Mouse (Mus musculus) MEL (cell line): ENCODE results near the gene Lamb3. TPM values are rescaled to one million over a fixed set of nuclear protein-coding genes. Genes with fewer than 3 reads are reported as not detected.

Experiments
- DNase-seq: peaks from one replicate; pipeline ENCODE4 v3.0.0; 2011; ENCODE audit warnings: low read depth, low spot score
- H3K27ac ChIP-seq: 2 replicates; pipeline ENCODE4 v1.5.1; 2012; ENCODE audit warnings: low read depth, mild to moderate bottlenecking, control low read depth, low read length, moderate library complexity; ENCODE audit not compliant: control insufficient read depth
- H3K27me3 ChIP-seq, 2 experiments: fragments of 150-350 bp in 1 of 2; sonication (generic) in 1 of 2; 2 replicates each; pipeline ENCODE4 v1.6.1; 2012; ENCODE audit warnings: low read length in 2 of 2, mild to moderate bottlenecking in 2 of 2, improper control_type of control experiment in 1 of 2, moderate library complexity in 1 of 2; ENCODE audit not compliant: insufficient read depth in 2 of 2, control insufficient read depth in 1 of 2
- H3K36me3 ChIP-seq, 2 experiments: 2 replicates each; pipeline ENCODE4 v1.6.1; 2012 to 2014; ENCODE audit warnings: low read length in 2 of 2, improper control_type of control experiment in 1 of 2, inconsistent platforms in 1 of 2, mild to moderate bottlenecking in 1 of 2; ENCODE audit not compliant: insufficient read depth in 2 of 2, control insufficient read depth in 1 of 2
- H3K4me1 ChIP-seq, 2 experiments: fragments of 150-350 bp in 1 of 2; sonication (generic) in 1 of 2; 2 replicates each; pipeline ENCODE4 v1.6.1; 2012; ENCODE audit warnings: low read length in 2 of 2, improper control_type of control experiment in 1 of 2, mild to moderate bottlenecking in 1 of 2; ENCODE audit not compliant: insufficient read depth in 2 of 2, control insufficient read depth in 1 of 2
- H3K4me3 ChIP-seq, 2 experiments: fragments of 150-350 bp in 1 of 2; sonication (generic) in 1 of 2; 2 replicates each; pipeline ENCODE4 v1.5.1; 2012; ENCODE audit warnings: low read depth in 2 of 2, low read length in 2 of 2, mild to moderate bottlenecking in 2 of 2, moderate library complexity in 2 of 2, control low read depth in 1 of 2, improper control_type of control experiment in 1 of 2; ENCODE audit not compliant: control insufficient read depth in 1 of 2, insufficient read depth in 1 of 2
- H3K79me2 ChIP-seq: 2 replicates; pipeline ENCODE4 v1.6.1; 2012; ENCODE audit warnings: mild to moderate bottlenecking, low read length, moderate library complexity; ENCODE audit not compliant: control insufficient read depth, poor library complexity, insufficient read depth
- H3K9ac ChIP-seq: 2 replicates; pipeline ENCODE4 v1.6.1; 2012; ENCODE audit warnings: low read depth, mild to moderate bottlenecking, control low read depth, low read length, moderate library complexity; ENCODE audit not compliant: control insufficient read depth, poor library complexity, severe bottlenecking
- H3K9me3 ChIP-seq: fragments of 150-350 bp; sonication (generic); replicated peaks from 2 replicates; pipeline ENCODE4 v1.6.1; 2012; ENCODE audit warnings: mild to moderate bottlenecking, low read length, improper control_type of control experiment, moderate library complexity; ENCODE audit not compliant: insufficient read depth
- BHLHE40 ChIP-seq: IDR thresholded peaks from 2 replicates; pipeline ENCODE4 v1.6.1; 2012; ENCODE audit warnings: low read depth, mild to moderate bottlenecking, inconsistent platforms, low read length, improper control_type of control experiment, borderline replicate concordance
- CHD2 ChIP-seq: IDR thresholded peaks from 2 replicates; pipeline ENCODE4 v1.6.1; 2011; ENCODE audit warnings: low read length, improper control_type of control experiment
- ELF1 ChIP-seq: IDR thresholded peaks from 2 replicates; pipeline ENCODE4 v1.6.1; 2014; ENCODE audit warnings: low read depth, mild to moderate bottlenecking, inconsistent platforms, low read length, improper control_type of control experiment, moderate library complexity
- EP300 ChIP-seq, 2 experiments: IDR thresholded peaks; 2 replicates each; pipeline ENCODE4 v1.6.1; 2011; ENCODE audit warnings: improper control_type of control experiment in 2 of 2, low read length in 2 of 2, low read depth in 1 of 2, mild to moderate bottlenecking in 1 of 2
- HCFC1 ChIP-seq: IDR thresholded peaks from 2 replicates; pipeline ENCODE4 v1.6.1; 2012; ENCODE audit warnings: low read depth, mild to moderate bottlenecking, inconsistent platforms, low read length, improper control_type of control experiment, moderate library complexity
- JUND ChIP-seq: IDR thresholded peaks from 2 replicates; pipeline ENCODE4 v1.6.1; 2011; ENCODE audit warnings: low read depth, mild to moderate bottlenecking, improper control_type of control experiment, low read length
- KAT2A ChIP-seq: conservative IDR thresholded peaks from 2 replicates; pipeline ENCODE4 v1.6.1; 2012; ENCODE audit warnings: low read depth, low read length, improper control_type of control experiment, inconsistent platforms
- MAFK ChIP-seq: IDR thresholded peaks from 2 replicates; pipeline ENCODE4 v1.6.1; 2011; ENCODE audit warnings: low read depth, mild to moderate bottlenecking, low read length, improper control_type of control experiment, borderline replicate concordance
- MAZ ChIP-seq: IDR thresholded peaks from 2 replicates; pipeline ENCODE4 v1.6.1; 2012; ENCODE audit warnings: low read depth, mild to moderate bottlenecking, inconsistent platforms, low read length, improper control_type of control experiment
- MEF2A ChIP-seq: IDR thresholded peaks from 2 replicates; pipeline ENCODE4 v1.6.1; 2014; ENCODE audit warnings: low read depth, mild to moderate bottlenecking, inconsistent platforms, low read length, improper control_type of control experiment; ENCODE audit not compliant: poor library complexity, insufficient replicate concordance, severe bottlenecking; ENCODE audit errors: extremely low read depth
- MYB ChIP-seq: IDR thresholded peaks from 2 replicates; pipeline ENCODE4 v1.6.1; 2011; ENCODE audit warnings: mild to moderate bottlenecking, low read depth, low read length, improper control_type of control experiment
- MYC ChIP-seq: IDR thresholded peaks from 2 replicates; pipeline ENCODE4 v1.6.1; 2011; ENCODE audit warnings: low read depth, mild to moderate bottlenecking, low read length, improper control_type of control experiment, moderate library complexity
- NELFE ChIP-seq: IDR thresholded peaks from 2 replicates; pipeline ENCODE4 v1.6.1; 2011; ENCODE audit warnings: low read depth, low read length, improper control_type of control experiment
- POLR2AphosphoS2 ChIP-seq: IDR thresholded peaks from 2 replicates; pipeline ENCODE4 v1.6.1; 2011; ENCODE audit warnings: low read length, improper control_type of control experiment
- SMC3 ChIP-seq: IDR thresholded peaks from 2 replicates; pipeline ENCODE4 v1.6.1; 2011; ENCODE audit warnings: low read depth, low read length, improper control_type of control experiment
- TBP ChIP-seq: IDR thresholded peaks from 2 replicates; pipeline ENCODE4 v1.8.0; 2011; ENCODE audit warnings: low read depth, low read length, improper control_type of control experiment
- TCF12 ChIP-seq: IDR thresholded peaks from 2 replicates; pipeline ENCODE4 v1.6.1; 2014; ENCODE audit warnings: low read depth, mild to moderate bottlenecking, inconsistent platforms, low read length, improper control_type of control experiment, moderate library complexity
- UBTF ChIP-seq: IDR thresholded peaks from 2 replicates; pipeline ENCODE4 v1.6.1; 2012; ENCODE audit warnings: low read depth, mild to moderate bottlenecking, inconsistent platforms, low read length, improper control_type of control experiment, moderate library complexity, borderline replicate concordance; ENCODE audit not compliant: insufficient read depth
- ZMIZ1 ChIP-seq: IDR thresholded peaks from 2 replicates; pipeline ENCODE4 v1.6.1; 2012; ENCODE audit warnings: low read depth, mild to moderate bottlenecking, inconsistent platforms, low read length, improper control_type of control experiment, moderate library complexity
- polyA plus RNA-seq, 2 experiments: library from polyadenylated mRNA; stranded (reverse) in 1 of 2; unstranded in 1 of 2; fragments of >175 nt in 1 of 2; fragments of >200 nt in 1 of 2; gene quantifications; 2 replicates each; pipeline versions ENCODE4 v1.2.1 to v1.2.4; 2012; ENCODE audit warnings: low replicate concordance in 2 of 2, low read depth in 1 of 2; ENCODE audit not compliant: insufficient read length in 2 of 2, insufficient read depth in 1 of 2, missing spikeins in 1 of 2
- total RNA-seq: library from RNA; depleted of rRNA; stranded (reverse); fragments of 300-350 nt; gene quantifications from 2 replicates; pipeline ENCODE4 v1.2.3, GENCODE M21; 2012

Gene Lamb3
- total and polyA plus RNA-seq, 3 experiments, result 0.03 to 0.35 TPM; not detected in 1

DNA sequence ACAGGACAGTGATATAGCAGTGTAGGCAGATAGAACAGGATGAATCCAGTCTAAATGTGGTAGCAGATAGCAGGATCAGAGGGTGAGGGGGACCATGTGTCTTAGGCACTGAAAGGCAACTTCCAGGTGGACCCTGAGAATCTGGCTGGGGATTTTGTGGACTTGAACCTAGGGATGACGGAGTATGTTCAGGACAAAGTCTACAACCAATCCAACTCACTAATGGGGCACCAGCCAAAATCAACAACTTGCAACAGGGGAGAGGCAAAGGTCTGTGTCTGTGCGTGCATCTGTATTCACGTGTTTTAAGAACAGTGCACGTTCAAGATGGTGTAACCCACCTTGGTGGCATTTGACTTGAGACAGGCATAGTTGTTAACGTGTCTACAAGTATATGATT lies 82.4 kb downstream of the Lamb3 start:
- H3K27ac ChIP-seq, result no peak overlapping the region
- no peaks in the 10 kb centered on the region; a peak in 1 of 4 replicates for H3K27me3 ChIP-seq
- no peak overlapping the region for H3K9ac ChIP-seq
- no peaks in the 10 kb centered on the region for H3K36me3 ChIP-seq
- TF ChIP-seq UBTF, result no peak
- no peaks in the 10 kb centered on the region for H3K79me2 ChIP-seq
- no peaks in the 10 kb centered on the region for H3K9me3 ChIP-seq
- DNase-seq, result no peak
- no peak overlapping the region for H3K4me3 ChIP-seq
- no peaks in the 10 kb centered on the region for H3K4me1 ChIP-seq

DNA sequence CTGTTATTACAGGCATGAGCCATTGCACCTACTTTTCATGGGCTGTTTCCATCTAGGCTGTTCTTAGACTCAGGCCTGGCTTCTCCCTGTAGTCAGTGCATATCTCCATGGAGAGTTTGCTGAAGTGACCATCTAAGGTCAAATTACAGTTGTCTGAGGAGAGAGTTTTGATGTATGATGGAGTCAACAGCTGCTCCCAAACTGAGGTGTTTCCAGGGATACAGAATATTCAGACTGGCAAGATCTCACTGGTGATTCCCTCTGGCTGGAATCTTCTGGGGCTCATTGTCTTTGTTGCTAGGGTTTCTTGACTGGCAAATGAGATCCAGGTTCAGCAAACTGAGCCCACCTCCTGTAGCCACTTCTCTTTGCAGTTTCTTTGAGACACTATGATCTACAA lies 83.2 kb downstream of the Lamb3 start:
- Histone ChIP-seq H3K9me3 (no peaks in the 10 kb centered on the region), H3K27ac (no peak overlapping the region), H3K4me1 (no peaks in the 10 kb centered on the region), H3K79me2 (no peaks in the 10 kb centered on the region), H3K9ac (no peak overlapping the region), H3K36me3 (no peaks in the 10 kb centered on the region), H3K4me3 (no peak overlapping the region), H3K27me3 (no peaks in the 10 kb centered on the region; a peak in 1 of 4 replicates)
- no peak for DNase-seq
- TF ChIP-seq TCF12 (no peak), UBTF (no peak), HCFC1 (no peak), JUND (no peak), MYC (no peak), MAFK (no peak), MYB (no peak), MEF2A (no peak), BHLHE40 (no peak), EP300 (IDR thresholded peaks at IDR 0.05; ENCODE audit: low read depth in 1 of 2, low read length in 2 of 2) (no peak), ELF1 (no peak), CHD2 (no peak), POLR2AphosphoS2 (no peak), SMC3 (no peak), TBP (no peak), MAZ (no peak), KAT2A (no peak), ZMIZ1 (no peak), NELFE (no peak)
